Mouse (Mus musculus) midbrain, embryonic 10.5 days (tissue): ENCODE data around the gene Dpp3. TPM values are rescaled to one million over a fixed set of nuclear protein-coding genes. Genes with fewer than 3 reads are reported as not detected.
"Not testable (repeated sequence)": the region's sequence is repeated elsewhere in the genome, so short reads cannot be mapped to it uniquely, and the experiment has no call there.

Experiments
- DNase-seq: peaks from one replicate; pipeline ENCODE4 v3.0.0-alpha.2; 2017; ENCODE audit warnings: low spot score
- H3K27ac ChIP-seq: fragments of 300-500 bp; sonication (generic); replicated peaks from 2 replicates; pipeline ENCODE4 v1.5.1; 2016; ENCODE audit warnings: mild to moderate bottlenecking
- H3K27me3 ChIP-seq: fragments of 300-500 bp; sonication (generic); 2 replicates; pipeline ENCODE4 v1.6.1; 2016; ENCODE audit warnings: low read depth, mild to moderate bottlenecking; ENCODE audit not compliant: poor library complexity, severe bottlenecking
- H3K36me3 ChIP-seq: fragments of 300-500 bp; sonication (generic); 2 replicates; pipeline ENCODE4 v1.6.1; 2016; ENCODE audit warnings: mild to moderate bottlenecking, moderate library complexity
- H3K4me1 ChIP-seq: fragments of 300-500 bp; sonication (generic); 2 replicates; pipeline ENCODE4 v1.6.1; 2016
- H3K4me3 ChIP-seq: fragments of 300-500 bp; sonication (generic); 2 replicates; pipeline ENCODE4 v1.5.1; 2016; ENCODE audit warnings: mild to moderate bottlenecking, moderate library complexity
- H3K9me3 ChIP-seq: fragments of 300-500 bp; sonication (generic); replicated peaks from 2 replicates; pipeline ENCODE4 v1.6.1; 2016; ENCODE audit warnings: mild to moderate bottlenecking
- WGBS: fragments of 180-500 bp; shearing (Covaris S2); methylation state at CpG from one replicate; pipeline ENCODE4 v1.1.7; 2016; 5-methylcytosine and 5-hydroxymethylcytosine counted together
- polyA plus RNA-seq: library from polyadenylated mRNA; unstranded; fragments of >200 nt; fragmentation: Nextera tagmentation; extraction: Ambion mirVana; gene quantifications from 2 replicates; pipeline ENCODE4 v1.2.1, GENCODE M21; 2016

The Dpp3 gene
- polyA plus RNA-seq, 1 experiment from 2014 or later = 197 TPM

- no peak overlapping the region for H3K27ac ChIP-seq
- no peaks in the 10 kb centered on the region for H3K9me3 ChIP-seq
- no peak for DNase-seq
- H3K27me3 ChIP-seq = peaks cover 12% of the 10 kb centered on the region
- H3K4me1 ChIP-seq = peaks cover 41% of the 10 kb centered on the region
- H3K4me3 ChIP-seq = peak overlapping the region; percentile 94
- H3K36me3 ChIP-seq = no peaks in the 10 kb centered on the region; the same call in 1 of the 2 replicates
- WGBS = 77% methylated on average over 10 of the region's 10 CpGs
Observed at GRCm38 (mm10) chr19:4879324-4879703, 48.8 kb downstream of the Dpp3 start.

- H3K27ac ChIP-seq = peak within 1 kb of the TSS; percentile 86
- 2% methylated on average over 52 of the region's 52 CpGs for WGBS
Observed at GRCm38 (mm10) chr19:4878405-4879323, 49.4 kb downstream of the Dpp3 start, which contains the start of gene Zdhhc24. Gene Zdhhc24 (plus strand): TSS chr19:4878668.

GRCm38 (mm10) chr19:4877785-4878184 is 50.3 kb downstream of the Dpp3 start, which contains the start of gene Actn3:
Gene Actn3 (minus strand): TSS chr19:4877909.
- WGBS = 3% methylated on average over 17 of the region's 17 CpGs

More at GRCm38 (mm10) chr19:4878405-4879323, 49.4 kb downstream of the Dpp3 start, which contains the start of gene Zdhhc24:
- H3K36me3 ChIP-seq = no peaks in the 10 kb centered on the region; the same call in 1 of the 2 replicates
- peak within 1 kb of the TSS; percentile 94 for H3K4me3 ChIP-seq
- peaks cover 41% of the 10 kb centered on the region for H3K4me1 ChIP-seq
- DNase-seq = peak; percentile 97
- peaks cover 12% of the 10 kb centered on the region for H3K27me3 ChIP-seq
- no peaks in the 10 kb centered on the region for H3K9me3 ChIP-seq

GRCm38 (mm10) chr19:4876755-4877154 is 51.3 kb downstream of the Dpp3 start:
- H3K27ac ChIP-seq = no peak overlapping the region

More at GRCm38 (mm10) chr19:4877785-4878184, 50.3 kb downstream of the Dpp3 start, which contains the start of gene Actn3:
- Histone ChIP-seq H3K9me3 (no peaks in the 10 kb centered on the region), H3K27ac (peak within 1 kb of the TSS; percentile 86), H3K36me3 (no peaks in the 10 kb centered on the region), H3K4me1 (peaks cover 41% of the 10 kb centered on the region), H3K4me3 (peak within 1 kb of the TSS; percentile 94), H3K27me3 (peaks cover 12% of the 10 kb centered on the region)
- peak; percentile 28 for DNase-seq

GRCm38 (mm10) chr19:4876241-4876640 is 51.8 kb downstream of the Dpp3 start:
- H3K9me3 ChIP-seq = no peaks in the 10 kb centered on the region
- 82% methylated on average over 4 of the region's 4 CpGs for WGBS
- peaks cover 12% of the 10 kb centered on the region for H3K27me3 ChIP-seq
- peaks cover 41% of the 10 kb centered on the region for H3K4me1 ChIP-seq
- no peak overlapping the region for H3K27ac ChIP-seq
- H3K36me3 ChIP-seq = no peaks in the 10 kb centered on the region
- DNase-seq = no peak
- H3K4me3 ChIP-seq = no peak overlapping the region

More at GRCm38 (mm10) chr19:4876755-4877154, 51.3 kb downstream of the Dpp3 start:
- H3K27me3 ChIP-seq = peaks cover 12% of the 10 kb centered on the region
- peaks cover 41% of the 10 kb centered on the region for H3K4me1 ChIP-seq
- H3K36me3 ChIP-seq = no peaks in the 10 kb centered on the region
- WGBS = 82% methylated on average over 3 of the region's 3 CpGs
- H3K9me3 ChIP-seq = no peaks in the 10 kb centered on the region
- H3K4me3 ChIP-seq = 0 out of 2 replicates have a peak overlapping the region, but pooled peaks have one; percentile 94
- DNase-seq = no peak

- Histone ChIP-seq H3K4me1 (peaks cover 31% of the 10 kb centered on the region), H3K27me3 (peaks cover 12% of the 10 kb centered on the region)
- not testable (repeated sequence) for H3K9me3 ChIP-seq, H3K27ac ChIP-seq, DNase-seq, H3K36me3 ChIP-seq, H3K4me3 ChIP-seq
- 93% methylated on average over 1 of the region's 1 CpGs for WGBS
Observed at GRCm38 (mm10) chr19:4874613-4875012, 53.5 kb downstream of the Dpp3 start.

- H3K4me1 ChIP-seq = peaks cover 7% of the 10 kb centered on the region
- 0 out of 2 replicates have a peak overlapping the region, but pooled peaks have one; percentile 21 for H3K4me3 ChIP-seq
- no peaks in the 10 kb centered on the region for H3K27me3 ChIP-seq
- H3K27ac ChIP-seq = no peak overlapping the region
- 9% methylated on average over 17 of the region's 17 CpGs for WGBS
- DNase-seq = no peak
- H3K9me3 ChIP-seq = no peaks in the 10 kb centered on the region
- peaks cover 9% of the 10 kb centered on the region; the same call in 1 of the 2 replicates for H3K36me3 ChIP-seq
Observed at GRCm38 (mm10) chr19:4865147-4865546, 62.9 kb downstream of the Dpp3 start.

GRCm38 (mm10) chr19:4863048-4863447 is 65.0 kb downstream of the Dpp3 start:
- Histone ChIP-seq H3K27me3 (no peaks in the 10 kb centered on the region), H3K36me3 (peaks cover 20% of the 10 kb centered on the region), H3K9me3 (no peaks in the 10 kb centered on the region), H3K4me1 (peaks cover 7% of the 10 kb centered on the region), H3K4me3 (no peak overlapping the region), H3K27ac (no peak overlapping the region)
- 86% methylated on average over 6 of the region's 6 CpGs for WGBS
- DNase-seq = no peak

- no peak overlapping the region for H3K4me3 ChIP-seq
- H3K27me3 ChIP-seq = peaks cover 13% of the 10 kb centered on the region
- DNase-seq = no peak
- 87% methylated on average over 6 of the region's 6 CpGs for WGBS
- H3K27ac ChIP-seq = no peak overlapping the region
- H3K9me3 ChIP-seq = no peaks in the 10 kb centered on the region
- peaks cover 20% of the 10 kb centered on the region for H3K36me3 ChIP-seq
- H3K4me1 ChIP-seq = peaks cover 21% of the 10 kb centered on the region
Observed at GRCm38 (mm10) chr19:4859081-4859480, 69.0 kb downstream of the Dpp3 start.

Other genes starting within 250 kb of the Dpp3 start
- 2.6 and 2.7 TPM in 2 replicates for gene Gm960, start 229.6 kb downstream of the Dpp3 start, polyA plus RNA-seq
- 8.3 and 14.9 TPM in 2 replicates for gene Sptbn2, start 217.1 kb downstream of the Dpp3 start, polyA plus RNA-seq
- gene Rbm4b, start 171.8 kb downstream of the Dpp3 start, polyA plus RNA-seq = 110 and 134 TPM in 2 replicates
- gene Rbm4, start 134.4 kb downstream of the Dpp3 start, polyA plus RNA-seq = 93.6 and 108 TPM in 2 replicates
- gene Gm21992, start 116.7 kb downstream of the Dpp3 start, polyA plus RNA-seq = 35.3 and 37.6 TPM in 2 replicates
- 136 TPM in 2 replicates for gene Rbm14, start 116.7 kb downstream of the Dpp3 start, polyA plus RNA-seq
- 41.6 and 43.1 TPM in 2 replicates for gene Ccs, start 89.0 kb downstream of the Dpp3 start, polyA plus RNA-seq
- 0.07 and 0.14 TPM in 2 replicates for gene Ccdc87, start 88.9 kb downstream of the Dpp3 start, polyA plus RNA-seq
- gene Ctsf, start 73.2 kb downstream of the Dpp3 start, polyA plus RNA-seq = 29.8 and 38.4 TPM in 2 replicates
- gene Actn3, start 50.4 kb downstream of the Dpp3 start, polyA plus RNA-seq = 0.99 and 1.9 TPM in 2 replicates
- gene Zdhhc24, start 49.6 kb downstream of the Dpp3 start, polyA plus RNA-seq = 14.6 and 17.7 TPM in 2 replicates
- gene Bbs1, start 21.7 kb downstream of the Dpp3 start, polyA plus RNA-seq = 7.0 and 10.3 TPM in 2 replicates
- gene Peli3, start 14.8 kb upstream of the Dpp3 start, polyA plus RNA-seq = 1.5 and 1.9 TPM in 2 replicates
- 156 and 163 TPM in 2 replicates for gene Mrpl11, start 33.9 kb upstream of the Dpp3 start, polyA plus RNA-seq
- gene Npas4, start 62.0 kb upstream of the Dpp3 start, polyA plus RNA-seq = not detected in 2 replicates
- gene Slc29a2, start 95.6 kb upstream of the Dpp3 start, polyA plus RNA-seq = 7.4 and 8.6 TPM in 2 replicates
- 39.4 and 42.1 TPM in 2 replicates for gene B4gat1, start 110.5 kb upstream of the Dpp3 start, polyA plus RNA-seq
- 2.2 and 4.4 TPM in 2 replicates for gene AC124502.3, start 110.6 kb upstream of the Dpp3 start, polyA plus RNA-seq
- 83.2 and 85.6 TPM in 2 replicates for gene Brms1, start 113.1 kb upstream of the Dpp3 start, polyA plus RNA-seq
- gene Rin1, start 122.2 kb upstream of the Dpp3 start, polyA plus RNA-seq = 2.5 and 2.8 TPM in 2 replicates
- 25.3 and 34.1 TPM in 2 replicates for gene Cd248, start 139.8 kb upstream of the Dpp3 start, polyA plus RNA-seq
- gene Tmem151a, start 157.2 kb upstream of the Dpp3 start, polyA plus RNA-seq = 0.97 and 1.0 TPM in 2 replicates
- 85.1 and 90.7 TPM in 2 replicates for gene Yif1a, start 160.3 kb upstream of the Dpp3 start, polyA plus RNA-seq
- gene Cnih2, start 170.2 kb upstream of the Dpp3 start, polyA plus RNA-seq = 42.2 and 72.4 TPM in 2 replicates
- 267 and 280 TPM in 2 replicates for gene Rab1b, start 178.8 kb upstream of the Dpp3 start, polyA plus RNA-seq
- gene Klc2, start 190.3 kb upstream of the Dpp3 start, polyA plus RNA-seq = 31.1 and 40.7 TPM in 2 replicates